Mouse (Mus musculus) megakaryocyte, embryonic 14.5 days (primary cell): ENCODE results near the gene Ckap4. TPM values are rescaled to one million over a fixed set of nuclear protein-coding genes. Genes with fewer than 3 reads are reported as not detected.
"Not testable (repeated sequence)": the region's sequence is repeated elsewhere in the genome, so short reads cannot be mapped to it uniquely, and the experiment has no call there.

Source experiments
- H3K27me3 ChIP-seq: replicated peaks from 2 replicates; pipeline ENCODE3; 2012; ENCODE audit warnings: inconsistent platforms
- H3K36me3 ChIP-seq: replicated peaks from 2 replicates; pipeline ENCODE3; 2012; ENCODE audit warnings: low read length, inconsistent platforms, mixed read lengths
- H3K4me1 ChIP-seq: 2 replicates; pipeline ENCODE4 v1.6.1; 2012; ENCODE audit warnings: inconsistent platforms
- H3K4me3 ChIP-seq: replicated peaks from 2 replicates; pipeline ENCODE3; 2012; ENCODE audit warnings: moderate library complexity, mild to moderate bottlenecking, inconsistent platforms
- H3K9me3 ChIP-seq: 2 replicates; pipeline ENCODE4 v1.6.1; 2012; ENCODE audit warnings: inconsistent platforms
- FLI1 ChIP-seq: IDR thresholded peaks from 2 replicates; pipeline ENCODE4 v1.6.1; 2012; ENCODE audit warnings: low read length, inconsistent platforms, mixed read lengths
- GATA1 ChIP-seq: IDR thresholded peaks from 3 replicates; pipeline ENCODE4 v1.6.1; 2012; ENCODE audit warnings: mixed read lengths, low read length, inconsistent platforms, borderline replicate concordance
- polyA plus RNA-seq: library from polyadenylated mRNA; stranded (reverse); fragments of >175 nt; gene quantifications from 2 replicates; pipeline ENCODE4 v1.2.3, GENCODE M21; 2012; ENCODE audit warnings: low replicate concordance; ENCODE audit not compliant: insufficient read depth

Ckap4 gene
- polyA plus RNA-seq, 1 experiment: 1.5 TPM

DNA sequence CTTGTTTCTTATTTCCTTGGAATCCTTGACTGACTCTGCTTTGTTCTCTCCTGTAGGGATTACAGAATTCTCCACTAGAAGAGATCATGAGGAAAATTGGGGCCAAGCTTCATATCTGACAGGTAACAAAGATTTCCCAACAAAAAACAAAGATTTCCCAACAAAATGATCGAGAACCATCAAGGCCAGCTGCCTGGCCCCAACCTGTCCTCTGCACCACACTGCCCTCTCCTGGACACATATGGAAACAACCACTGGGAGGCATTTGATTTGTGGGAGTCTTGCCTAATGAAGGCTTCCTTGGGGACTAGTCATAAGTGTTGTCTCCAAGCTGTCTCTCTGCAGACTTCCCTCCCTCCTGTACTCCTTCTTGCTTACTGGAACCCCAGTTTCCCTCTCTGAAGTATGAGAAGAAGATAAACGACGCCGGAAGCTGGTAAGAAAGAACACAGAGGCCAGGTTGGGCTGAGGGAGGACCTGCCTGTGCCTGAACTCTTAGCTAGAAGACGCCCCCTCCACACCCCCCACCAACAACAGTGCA, 19.8 kb downstream of the Ckap4 start:
- H3K4me3 ChIP-seq: no peak overlapping the region
- no peak for TF ChIP-seq GATA1
- no peak for TF ChIP-seq FLI1
- no peaks in the 10 kb centered on the region for H3K9me3 ChIP-seq
- no peaks in the 10 kb centered on the region for H3K36me3 ChIP-seq
- peaks cover 9% of the 10 kb centered on the region for H3K27me3 ChIP-seq
- peaks cover 24% of the 10 kb centered on the region for H3K4me1 ChIP-seq

- H3K9me3 ChIP-seq: no peaks in the 10 kb centered on the region
- no peaks in the 10 kb centered on the region for H3K36me3 ChIP-seq
- H3K4me1 ChIP-seq: peaks cover 18% of the 10 kb centered on the region
- TF ChIP-seq FLI1 (no peak), GATA1 (no peak)
- H3K27me3 ChIP-seq: peaks cover 6% of the 10 kb centered on the region
- no peak overlapping the region for H3K4me3 ChIP-seq
Measured at GRCm38 (mm10) chr10:84512766-84513165, 21.1 kb downstream of the Ckap4 start.

DNA sequence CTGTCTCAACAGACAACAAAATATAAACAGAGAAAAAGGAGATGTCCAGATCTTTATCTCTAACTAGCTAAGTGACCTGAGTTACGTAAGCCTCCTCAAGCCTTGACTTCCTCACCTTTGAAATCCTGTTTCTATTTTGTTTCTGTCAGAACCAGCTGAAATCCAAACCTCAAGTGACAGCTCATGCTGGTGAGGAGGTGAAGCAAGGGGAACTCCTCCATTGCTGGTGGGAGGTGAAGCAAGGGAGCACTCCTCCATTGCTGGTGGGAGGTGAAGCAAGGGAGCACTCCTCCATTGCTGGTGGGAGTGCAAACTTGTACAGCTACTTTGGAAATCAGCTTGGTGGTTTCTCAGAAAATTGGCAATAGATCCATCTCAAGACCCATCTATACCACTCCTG, 25.3 kb downstream of the Ckap4 start:
- TF ChIP-seq FLI1 (no peak), GATA1 (no peak)
- H3K27me3 ChIP-seq: peaks cover 15% of the 10 kb centered on the region
- peaks cover 19% of the 10 kb centered on the region for H3K9me3 ChIP-seq
- H3K36me3 ChIP-seq: no peaks in the 10 kb centered on the region
- H3K4me1 ChIP-seq: peaks cover 4% of the 10 kb centered on the region; the same call in 1 of the 2 replicates
- H3K4me3 ChIP-seq: no peak overlapping the region

GRCm38 (mm10) chr10:84498867-84499266, 35.0 kb downstream of the Ckap4 start:
- Histone ChIP-seq H3K9me3 (peaks cover 5% of the 10 kb centered on the region; the same call in 1 of the 2 replicates), H3K4me3 (no peak overlapping the region), H3K4me1 (peaks cover 13% of the 10 kb centered on the region), H3K27me3 (peaks cover 21% of the 10 kb centered on the region), H3K36me3 (no peaks in the 10 kb centered on the region)
- TF ChIP-seq GATA1: no peak
- TF ChIP-seq FLI1: no peak

- Histone ChIP-seq H3K27me3 (peaks cover 24% of the 10 kb centered on the region), H3K4me1 (peaks cover 13% of the 10 kb centered on the region)
- no peak for TF ChIP-seq FLI1
- TF ChIP-seq GATA1: no peak
Measured at GRCm38 (mm10) chr10:84496805-84497204, 37.1 kb downstream of the Ckap4 start.

GRCm38 (mm10) chr10:84494432-84494831, 39.4 kb downstream of the Ckap4 start:
- Histone ChIP-seq H3K36me3 (no peaks in the 10 kb centered on the region), H3K9me3 (no peaks in the 10 kb centered on the region), H3K27me3 (peaks cover 13% of the 10 kb centered on the region), H3K4me1 (peaks cover 16% of the 10 kb centered on the region), H3K4me3 (no peak overlapping the region)
- TF ChIP-seq GATA1 (no peak), FLI1 (no peak)

More at GRCm38 (mm10) chr10:84496805-84497204, 37.1 kb downstream of the Ckap4 start:
- no peak overlapping the region for H3K4me3 ChIP-seq
- H3K36me3 ChIP-seq: no peaks in the 10 kb centered on the region
- H3K9me3 ChIP-seq: 0 out of 2 replicates have a peak, but pooled peaks cover 3% of the 10 kb centered on the region

DNA sequence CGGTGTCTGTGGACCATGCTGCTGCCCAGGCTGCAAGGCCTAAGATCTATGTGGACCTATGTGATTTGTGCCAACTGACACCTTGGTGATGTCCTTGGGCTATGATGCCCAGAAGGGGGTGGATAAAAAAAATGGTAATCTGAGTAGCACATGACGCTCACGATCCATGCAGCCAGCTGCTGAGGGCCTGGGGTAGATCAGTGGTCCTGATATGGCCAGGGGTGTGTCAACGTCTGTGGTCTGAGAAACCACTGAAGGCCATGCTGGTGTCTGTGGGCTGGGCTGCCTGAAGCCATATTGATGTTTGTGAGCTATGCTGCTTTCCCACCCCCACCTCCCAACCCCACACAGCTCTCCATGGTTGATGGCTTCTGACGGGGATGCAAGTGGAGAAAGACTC, 43.7 kb downstream of the Ckap4 start:
- Histone ChIP-seq H3K4me3 (no peak overlapping the region), H3K36me3 (no peaks in the 10 kb centered on the region), H3K4me1 (peaks cover 6% of the 10 kb centered on the region; the same call in 1 of the 2 replicates), H3K9me3 (peaks cover 7% of the 10 kb centered on the region), H3K27me3 (peaks cover 15% of the 10 kb centered on the region)
- TF ChIP-seq GATA1 (no peak), FLI1 (no peak)

DNA sequence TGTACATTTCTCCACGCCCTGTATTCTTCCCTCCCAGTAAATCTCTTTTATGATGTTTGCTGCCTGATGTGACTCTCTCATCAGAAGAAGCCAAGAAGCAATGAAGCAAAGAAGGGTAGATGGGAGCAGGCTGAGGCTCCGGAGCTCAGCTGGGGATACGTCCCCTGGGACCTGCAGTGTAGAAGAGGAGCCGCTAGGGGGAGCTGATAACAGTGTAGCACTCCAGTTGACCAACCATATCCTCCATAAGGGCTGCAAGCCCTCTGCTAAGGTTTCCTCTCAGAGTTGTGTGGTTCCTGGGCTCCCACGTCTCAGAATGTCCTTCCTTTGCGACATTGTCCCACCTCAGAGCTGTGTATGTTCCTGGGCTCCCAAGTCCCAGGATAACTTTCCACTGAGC, 45.5 kb downstream of the Ckap4 start:
- Histone ChIP-seq H3K9me3 (peaks cover 10% of the 10 kb centered on the region), H3K4me3 (no peak overlapping the region), H3K4me1 (peaks cover 6% of the 10 kb centered on the region; the same call in 1 of the 2 replicates), H3K36me3 (no peaks in the 10 kb centered on the region), H3K27me3 (peaks cover 15% of the 10 kb centered on the region)
- TF ChIP-seq FLI1: no peak
- TF ChIP-seq GATA1: no peak

- Histone ChIP-seq H3K27me3 (peaks cover 11% of the 10 kb centered on the region), H3K36me3 (no peaks in the 10 kb centered on the region), H3K9me3 (peaks cover 10% of the 10 kb centered on the region), H3K4me1 (no peaks in the 10 kb centered on the region), H3K4me3 (no peak overlapping the region)
- no peak for TF ChIP-seq GATA1
- no peak for TF ChIP-seq FLI1
Measured at GRCm38 (mm10) chr10:84484661-84485060, 49.2 kb downstream of the Ckap4 start.

GRCm38 (mm10) chr10:84483553-84483952, 50.3 kb downstream of the Ckap4 start:
- Histone ChIP-seq H3K4me3 (no peak overlapping the region), H3K9me3 (peaks cover 10% of the 10 kb centered on the region), H3K27me3 (peaks cover 13% of the 10 kb centered on the region), H3K4me1 (no peaks in the 10 kb centered on the region), H3K36me3 (no peaks in the 10 kb centered on the region)
- TF ChIP-seq GATA1 (no peak), FLI1 (no peak)

- Histone ChIP-seq H3K9me3 (peaks cover 10% of the 10 kb centered on the region), H3K27me3 (peaks cover 17% of the 10 kb centered on the region), H3K4me1 (no peaks in the 10 kb centered on the region), H3K4me3 (no peak overlapping the region), H3K36me3 (no peaks in the 10 kb centered on the region)
- TF ChIP-seq GATA1 (no peak), FLI1 (no peak)
Measured at GRCm38 (mm10) chr10:84483069-84483468, 50.8 kb downstream of the Ckap4 start.

GRCm38 (mm10) chr10:84482418-84482817, 51.4 kb downstream of the Ckap4 start:
- not testable (repeated sequence) for H3K4me1 ChIP-seq, H3K36me3 ChIP-seq, H3K4me3 ChIP-seq
- Histone ChIP-seq H3K9me3 (peaks cover 10% of the 10 kb centered on the region), H3K27me3 (peaks cover 21% of the 10 kb centered on the region)
